Mouse (Mus musculus) left cerebral cortex, adult 18-20 months (tissue): Measurements from ENCODE around the gene Cdc42se1. TPM values are rescaled to one million over a fixed set of nuclear protein-coding genes. Genes with fewer than 3 reads are reported as not detected.

Experiments used
- DNase-seq, 2 experiments: peaks; one replicate each; pipeline ENCODE4 v3.0.0; 2021 to 2022; ENCODE audit warnings: low spot score in 2 of 2, mixed read lengths in 1 of 2
- total RNA-seq, 2 experiments: library from RNA; stranded (reverse); gene quantifications; 2 replicates each; pipeline ENCODE4 v1.2.3; 2021

Cdc42se1 gene
- total RNA-seq, 2 experiments from 2014 or later = 57.0 to 60.1 TPM

- no peak for DNase-seq
Measured at GRCm38 (mm10) chr3:95282381-95282864, 53.9 kb downstream of the Cdc42se1 start.

GRCm38 (mm10) chr3:95282865-95283588, 54.5 kb downstream of the Cdc42se1 start:
- DNase-seq = peak; percentile 59 to 75

- DNase-seq = no peak
Measured at GRCm38 (mm10) chr3:95283589-95283941, 55.0 kb downstream of the Cdc42se1 start.

GRCm38 (mm10) chr3:95284062-95284461, 55.5 kb downstream of the Cdc42se1 start:
- DNase-seq = no peak

- DNase-seq = no peak
Measured at GRCm38 (mm10) chr3:95284501-95285281, 56.2 kb downstream of the Cdc42se1 start.

GRCm38 (mm10) chr3:95285390-95285789, 56.9 kb downstream of the Cdc42se1 start:
- no peak for DNase-seq

Other genes starting within 250 kb of the Cdc42se1 start
- gene Zfp687, start 213.3 kb upstream of the Cdc42se1 start, total RNA-seq = 10 to 100 TPM; 23.1 to 24.6 TPM
- 100 to 1,000 TPM; 165 to 171 TPM for gene Psmd4, start 186.1 kb upstream of the Cdc42se1 start, total RNA-seq
- 10 to 100 TPM; 53.1 to 61.1 TPM for gene Pip5k1a, start 121.8 kb upstream of the Cdc42se1 start, total RNA-seq
- gene Vps72, start 117.7 kb upstream of the Cdc42se1 start, total RNA-seq = 10 to 100 TPM; 41.7 to 44.4 TPM
- under 1 TPM in 1 of 2 experiments, not detected in 1; 0.73 TPM for gene Tmod4, start 104.3 kb upstream of the Cdc42se1 start, total RNA-seq
- gene Scnm1, start 94.7 kb upstream of the Cdc42se1 start, total RNA-seq = 10 to 100 TPM; 45.3 to 47.6 TPM
- gene Lysmd1, start 94.6 kb upstream of the Cdc42se1 start, total RNA-seq = 10 to 100 TPM; 15.8 to 17.1 TPM
- gene Tnfaip8l2, start 86.4 kb upstream of the Cdc42se1 start, total RNA-seq = 1 to 10 TPM; 1.5 to 1.6 TPM
- 10 to 100 TPM; 24.4 to 27.0 TPM for gene Sema6c, start 68.3 kb upstream of the Cdc42se1 start, total RNA-seq
- gene Gabpb2, start 10.8 kb upstream of the Cdc42se1 start, total RNA-seq = 10 to 100 TPM in 1 of 2 experiments, 1 to 10 TPM in 1; 9.6 to 10.4 TPM
- 100 to 1,000 TPM; 265 to 266 TPM for gene Mllt11, start 3.4 kb downstream of the Cdc42se1 start, total RNA-seq
- gene Gm128, start 12.9 kb downstream of the Cdc42se1 start, total RNA-seq = under 1 TPM in 1 of 2 experiments, not detected in 1; 0.37 TPM
- under 1 TPM in 1 of 2 experiments, not detected in 1; 0.63 TPM for gene Bnipl, start 22.5 kb downstream of the Cdc42se1 start, total RNA-seq
- 10 to 100 TPM; 17.0 to 19.7 TPM for gene Mindy1, start 52.6 kb downstream of the Cdc42se1 start, total RNA-seq
- gene Prune1, start 53.3 kb downstream of the Cdc42se1 start, total RNA-seq = 10 to 100 TPM; 24.3 to 24.4 TPM
- under 1 TPM; 0.59 to 0.91 TPM for gene Anxa9, start 78.4 kb downstream of the Cdc42se1 start, total RNA-seq
- gene Cers2, start 86.1 kb downstream of the Cdc42se1 start, total RNA-seq = 10 to 100 TPM; 42.0 to 43.5 TPM
- gene Setdb1, start 128.5 kb downstream of the Cdc42se1 start, total RNA-seq = 10 to 100 TPM; 33.1 to 34.7 TPM
- not detected for gene 4930558C23Rik, start 174.1 kb downstream of the Cdc42se1 start, total RNA-seq
- gene Arnt, start 205.7 kb downstream of the Cdc42se1 start, total RNA-seq = 10 to 100 TPM; 31.1 to 34.7 TPM